Mouse (Mus musculus): ENCODE data around the gene Zfp423.

Gene Zfp423

DNA sequence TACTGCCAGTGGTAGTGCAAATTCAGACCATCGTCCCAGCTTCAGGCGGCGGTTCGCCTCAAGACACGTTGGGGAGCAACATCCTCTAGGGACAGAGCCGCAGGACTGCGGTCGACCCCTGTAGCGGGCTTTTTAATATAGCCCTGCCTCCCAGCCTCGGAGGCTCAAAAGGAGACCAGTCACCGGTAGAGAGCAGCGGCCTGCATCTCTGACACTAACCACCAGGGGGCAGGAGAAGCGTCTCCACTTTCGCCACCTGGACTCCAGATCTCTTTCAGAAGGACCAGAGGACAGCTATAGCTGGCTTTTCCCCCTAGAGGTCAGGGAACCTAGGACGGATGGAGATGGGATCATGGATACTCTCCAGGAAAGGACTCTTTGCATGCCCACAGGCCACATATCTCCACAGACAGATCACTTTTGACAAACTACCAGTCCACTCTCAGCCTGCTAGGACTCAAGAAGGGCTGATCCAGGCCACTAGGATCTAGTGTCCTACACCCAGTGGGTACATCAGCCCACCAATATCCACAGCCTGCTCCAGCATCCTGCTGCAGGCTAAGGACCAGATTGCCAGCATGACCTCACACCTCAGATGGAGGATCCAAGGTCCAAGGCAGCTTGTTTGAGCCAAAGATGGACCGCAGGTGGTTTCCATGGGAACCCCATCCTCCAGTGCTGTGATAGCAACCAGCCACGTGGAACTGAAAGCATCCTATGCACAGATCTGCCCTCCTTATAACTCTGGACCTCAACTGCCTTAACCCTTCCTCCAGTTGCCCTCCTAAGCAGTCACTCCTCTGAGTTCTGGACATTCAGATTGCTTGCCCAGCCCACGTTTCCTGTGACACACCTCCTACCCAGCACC is 295.8 kb downstream of the Zfp423 start:
- peak; percentile 82 for DNase-seq (ENCODE audit: low spot score)

GRCm38 (mm10) chr8:87662811-87663341 is 296.5 kb downstream of the Zfp423 start:
- DNase-seq (ENCODE audit: low spot score) = peak; percentile 32

GRCm38 (mm10) chr8:87662307-87662771 is 297.1 kb downstream of the Zfp423 start:
- DNase-seq (ENCODE audit: low spot score) = no peak

- DNase-seq (ENCODE audit: low spot score) = no peak
Observed at GRCm38 (mm10) chr8:87660916-87661910, 298.2 kb downstream of the Zfp423 start.

DNA sequence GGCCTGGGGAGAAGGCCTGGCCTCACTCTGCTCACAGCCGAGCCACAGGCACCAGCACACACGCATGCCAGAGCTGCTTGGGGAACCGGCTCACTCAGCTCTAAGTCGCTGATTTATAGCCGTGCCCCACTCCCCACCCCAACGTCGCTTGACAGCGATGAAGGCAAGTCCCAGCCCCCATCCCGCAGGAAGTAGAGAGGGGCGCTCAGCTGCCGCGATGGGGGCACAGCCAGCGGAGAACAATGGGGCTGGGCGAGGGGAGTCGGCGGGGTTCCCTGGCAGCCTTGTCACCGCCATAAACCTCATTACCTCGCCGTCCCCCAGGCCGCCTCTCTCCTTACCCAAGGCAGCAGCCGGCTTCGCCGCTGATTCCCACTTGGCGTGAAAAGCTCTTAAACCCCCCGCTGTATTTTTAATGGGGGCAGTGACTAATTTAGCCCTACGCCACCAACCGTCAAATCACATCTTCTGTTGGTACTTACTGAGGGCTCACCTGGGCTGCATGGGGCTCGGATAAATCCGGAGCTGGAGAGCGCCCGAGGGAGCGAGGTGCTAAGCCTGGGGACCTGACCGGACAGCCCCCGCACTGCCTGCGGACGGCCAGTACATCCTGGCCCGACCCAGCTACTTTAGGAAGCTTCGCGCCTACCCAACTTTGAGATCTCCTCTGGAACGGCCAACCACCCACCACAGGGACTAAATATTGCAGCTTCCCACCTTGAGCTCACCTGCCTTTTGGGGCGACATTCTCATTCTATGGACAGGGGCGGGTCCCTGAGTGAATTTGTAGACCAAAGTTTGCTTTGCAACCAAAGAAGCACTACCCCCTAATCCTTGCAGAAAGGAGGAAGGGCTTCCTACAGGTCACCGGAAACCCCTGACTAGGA is 299.1 kb downstream of the Zfp423 start:
- DNase-seq (ENCODE audit: low spot score) = no peak

DNA sequence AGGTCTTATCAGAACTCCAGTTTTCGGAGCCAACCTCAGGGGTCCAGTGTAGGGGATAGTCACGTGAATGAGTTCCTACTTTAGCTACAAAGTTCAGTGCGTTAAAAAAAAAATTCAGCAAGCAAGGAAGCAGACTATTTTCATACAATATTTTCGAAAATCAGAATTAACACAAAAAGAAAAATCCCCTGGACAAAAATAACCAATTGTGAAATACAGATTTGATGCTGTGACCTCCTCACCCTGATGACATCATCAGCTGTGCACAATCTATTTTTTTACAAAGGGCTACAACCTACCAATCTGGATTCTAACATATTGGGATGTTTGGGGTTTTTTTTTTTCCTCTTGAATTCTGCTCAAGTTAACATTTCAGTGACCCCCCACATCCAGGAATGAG is 301.9 kb downstream of the Zfp423 start:
- no peak for DNase-seq (ENCODE audit: low spot score)

DNA sequence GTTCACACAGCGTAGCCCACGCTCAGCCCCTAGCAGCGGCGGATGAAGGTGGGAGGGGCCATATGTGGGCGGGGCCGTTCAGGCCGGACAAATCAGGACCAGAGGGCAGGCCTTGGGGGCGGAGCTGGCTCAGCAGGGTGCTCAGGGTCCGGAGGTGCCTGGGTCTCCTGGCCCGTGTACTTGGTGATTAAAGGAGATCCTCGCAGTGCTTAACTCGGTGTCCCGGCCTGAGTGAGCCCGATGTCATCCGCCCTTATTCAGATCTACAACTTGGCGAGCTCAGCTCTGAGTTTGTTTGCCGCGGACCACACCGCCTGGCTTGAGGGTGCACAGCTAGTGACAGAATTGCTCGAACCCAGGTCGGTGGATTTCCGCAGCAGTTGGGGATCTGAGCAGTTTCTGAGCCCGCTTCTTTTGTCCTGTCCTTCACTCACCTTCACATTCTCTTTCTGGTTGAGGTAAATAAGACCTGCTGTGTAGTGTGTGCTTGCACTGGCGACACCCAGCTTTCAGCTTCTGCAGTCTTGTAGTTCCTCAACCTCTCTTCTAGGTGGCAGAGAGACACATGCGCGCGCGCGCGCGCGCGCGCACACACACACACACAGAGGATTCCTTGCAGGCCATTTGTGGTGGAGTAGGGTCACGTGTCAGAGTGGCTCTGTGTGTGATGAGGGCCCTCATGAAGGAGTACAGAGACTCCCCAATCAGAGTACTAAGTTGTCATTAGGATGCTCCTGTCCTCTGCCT is 302.7 kb downstream of the Zfp423 start:
- peak; percentile 75 for DNase-seq (ENCODE audit: low spot score)

GRCm38 (mm10) chr8:87655946-87656345 is 303.4 kb downstream of the Zfp423 start:
- DNase-seq (ENCODE audit: low spot score) = no peak

- DNase-seq (ENCODE audit: low spot score) = no peak
Observed at GRCm38 (mm10) chr8:87647781-87648180, 311.6 kb downstream of the Zfp423 start.

GRCm38 (mm10) chr8:87645829-87646483 is 313.4 kb downstream of the Zfp423 start:
- DNase-seq (ENCODE audit: low spot score) = no peak

DNA sequence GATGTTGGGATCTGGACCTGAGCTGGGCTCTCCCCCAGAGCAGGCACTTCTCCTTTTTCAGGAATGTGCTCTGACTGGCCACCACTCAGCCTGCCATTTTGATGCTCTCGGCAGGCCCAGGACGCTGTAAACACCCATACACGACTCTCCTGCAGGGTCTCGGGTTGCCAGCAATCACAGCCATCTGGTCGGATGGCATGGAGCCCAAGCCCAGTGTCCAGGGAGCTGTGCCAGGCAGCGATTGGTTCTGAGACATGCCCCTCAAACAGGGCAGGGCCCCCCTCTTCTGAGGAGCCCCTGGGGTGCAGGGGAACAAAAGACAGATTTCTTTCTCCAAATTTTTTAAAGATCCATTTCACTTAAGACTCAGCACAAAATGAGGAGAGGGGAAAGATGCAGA is 314.0 kb downstream of the Zfp423 start:
- DNase-seq (ENCODE audit: low spot score) = no peak

- DNase-seq (ENCODE audit: low spot score) = no peak
Observed at GRCm38 (mm10) chr8:87640930-87641329, 318.5 kb downstream of the Zfp423 start.

DNA sequence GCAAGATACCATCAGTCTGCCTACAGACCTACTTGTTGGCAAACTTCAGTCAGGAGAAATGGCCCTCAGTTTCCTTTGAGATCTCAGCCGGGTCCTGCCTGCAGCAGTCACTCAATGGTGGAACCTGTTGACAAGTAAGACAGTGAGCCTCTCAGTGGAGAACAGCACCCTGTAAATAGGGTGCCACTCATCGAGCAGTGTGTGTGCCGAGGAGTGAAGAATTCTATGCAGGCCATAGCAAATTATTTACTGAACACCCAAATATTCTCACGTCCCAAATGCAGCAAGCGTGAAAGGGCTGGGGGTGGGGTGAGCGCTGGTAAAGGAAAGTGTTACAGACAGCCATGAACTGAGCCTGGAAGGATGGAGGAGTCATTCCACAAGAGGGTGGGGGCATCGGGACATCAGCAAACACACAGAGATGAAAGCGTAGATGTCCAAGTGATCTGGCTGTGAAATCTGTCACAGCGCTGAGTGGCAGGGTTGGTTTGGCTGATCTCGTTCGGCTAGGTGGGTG is 323.1 kb downstream of the Zfp423 start:
- DNase-seq (ENCODE audit: low spot score) = no peak

DNA sequence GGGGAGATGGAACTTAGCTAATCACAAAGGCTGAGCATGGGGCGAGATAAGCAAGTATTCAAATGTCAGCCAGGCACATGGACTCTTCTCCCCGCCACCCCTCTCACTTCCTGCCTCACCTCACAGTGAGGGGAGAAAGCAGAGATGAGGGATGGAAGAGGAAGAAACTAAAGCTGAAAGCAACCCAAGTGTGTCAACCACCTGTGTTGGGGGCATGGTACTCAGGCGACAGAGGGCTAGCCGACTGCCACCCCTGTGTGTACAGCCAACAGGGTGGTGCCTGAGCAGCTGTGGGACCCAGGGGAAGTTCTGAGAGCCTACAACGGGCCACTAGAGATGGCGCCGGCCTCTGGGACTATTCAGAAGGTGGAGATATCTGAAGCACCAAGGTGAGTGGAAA is 327.6 kb downstream of the Zfp423 start:
- DNase-seq (ENCODE audit: low spot score) = no peak

DNA sequence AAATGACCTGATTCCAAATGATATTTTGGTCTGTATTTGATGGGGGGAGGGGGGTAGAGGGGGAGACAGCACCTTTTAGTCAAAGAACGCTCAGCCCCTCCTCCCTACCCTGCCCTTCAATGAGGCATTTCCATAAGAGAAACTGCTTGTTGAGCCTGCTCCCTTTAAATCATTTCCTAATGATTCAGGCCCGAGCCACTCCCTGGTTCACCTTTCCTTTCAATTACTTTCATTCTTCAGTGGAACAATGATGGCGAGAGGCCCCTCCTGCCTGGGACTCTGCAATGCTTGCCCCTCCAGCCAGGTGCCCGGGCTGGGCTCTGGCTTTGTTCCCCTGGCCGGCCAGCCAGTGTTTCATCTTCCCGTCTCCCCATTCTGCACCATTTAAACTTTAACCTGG is 329.7 kb downstream of the Zfp423 start:
- DNase-seq (ENCODE audit: low spot score) = no peak

GRCm38 (mm10) chr8:87621181-87621580 is 338.2 kb downstream of the Zfp423 start:
- no peak for DNase-seq (ENCODE audit: low spot score)

GRCm38 (mm10) chr8:87620225-87620624 is 339.2 kb downstream of the Zfp423 start:
- no peak for DNase-seq (ENCODE audit: low spot score)

- no peak for DNase-seq (ENCODE audit: low spot score)
Observed at GRCm38 (mm10) chr8:87619529-87619928, 339.9 kb downstream of the Zfp423 start.

DNA sequence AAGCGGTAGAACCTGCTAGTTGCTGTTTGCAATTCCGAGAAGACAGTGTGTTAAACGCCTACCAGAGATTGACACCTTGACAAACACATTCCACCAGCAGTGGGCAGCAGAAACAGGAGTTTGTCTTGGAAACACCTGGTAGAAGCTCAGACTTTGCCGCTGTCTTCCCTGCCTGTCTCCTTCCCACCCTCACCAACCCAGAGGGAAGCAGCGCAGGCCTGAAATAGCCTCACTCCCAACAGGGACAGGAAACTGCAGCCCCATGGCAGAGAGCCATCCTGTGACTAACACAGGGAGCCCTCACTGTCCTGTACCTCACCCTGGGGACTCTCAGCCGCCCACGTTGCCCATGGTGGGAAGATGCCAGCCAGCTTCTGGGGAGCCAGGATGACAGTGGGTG is 340.3 kb downstream of the Zfp423 start:
- DNase-seq (ENCODE audit: low spot score) = peak; percentile 10

- DNase-seq (ENCODE audit: low spot score) = no peak
Observed at GRCm38 (mm10) chr8:87613701-87614100, 345.7 kb downstream of the Zfp423 start.

All from urinary bladder, postnatal 14 days (tissue).